11 mouse cellular contexts compared by ENCODE assay signal in the genomic region with DNA sequence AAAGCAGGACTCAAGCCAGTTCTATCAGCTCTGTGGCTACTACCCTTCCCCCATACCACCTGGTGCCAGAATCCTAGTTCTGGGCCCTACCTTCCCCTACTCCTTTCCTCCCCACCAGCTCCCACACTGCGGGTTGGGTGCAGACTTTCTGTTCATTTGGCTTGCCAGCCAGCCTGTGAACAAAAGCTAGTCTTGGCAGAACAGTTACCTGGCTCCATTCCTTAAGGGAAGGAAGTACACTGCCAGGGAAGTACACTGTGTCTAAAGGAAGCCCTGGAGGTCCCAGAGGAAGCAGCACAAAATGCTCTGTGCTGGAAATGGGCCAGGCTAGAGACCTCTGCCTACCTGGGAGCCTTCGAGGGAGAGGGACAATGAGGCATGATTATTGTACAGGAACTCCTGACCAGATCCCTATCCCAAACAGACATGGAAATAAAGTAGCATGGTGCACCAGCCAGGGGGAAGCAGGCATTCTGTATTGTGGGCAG. TPM values are rescaled to one million over a fixed set of nuclear protein-coding genes. Genes with fewer than 3 reads are reported as not detected.
DNase-seq lines count a peak whose midpoint lies in the region; ATAC-seq and TF ChIP-seq lines count a peak whose summit lies in the region.
"Had no signal": no experiment of that assay in that cellular context is flagged by ENCODE, and none has a peak within 500 bp of the region (broad histone marks: within the 10 kb centered on the region; RNA-seq: fewer than 3 reads in every experiment).

A gene (plus strand): TSS at position 438 of the 488 bp plus-strand sequence.

- 72% methylated on average over 2 of the region's 2 CpGs for WGBS in forebrain, embryonic 15.5 days
- WGBS in forebrain, embryonic 10.5 days, result 90% methylated on average over 2 of the region's 2 CpGs
- 72% methylated on average over 2 of the region's 2 CpGs for WGBS in stomach, postnatal 0 days
- WGBS in hindbrain, embryonic 11.5 days, result 85% methylated on average over 2 of the region's 2 CpGs

- no peak for TF ChIP-seq EP300 in stomach, postnatal 0 days (optimal IDR thresholded peaks at IDR 0.05)

- peak within 1 kb of the TSS; percentile 53; the same call in 1 of the 2 replicates for H3K27ac ChIP-seq in forebrain, embryonic 15.5 days (replicated peaks)
- no peak within 1 kb of the TSS for H3K27ac ChIP-seq in forebrain, embryonic 10.5 days
- H3K27ac ChIP-seq in stomach, postnatal 0 days (replicated peaks), result no peak within 1 kb of the TSS
- H3K27ac ChIP-seq in hindbrain, embryonic 11.5 days (ENCODE audit: low read depth, low read length), result no peak within 1 kb of the TSS
- H3K27ac ChIP-seq: hindbrain, embryonic 12.5 days had no signal

- DNase-seq in forebrain, embryonic 10.5 days (ENCODE audit: extremely low spot score, low spot score), result no peak
- peak; percentile 5 for DNase-seq in right cerebral cortex, adult 2 months (ENCODE audit: low spot score in 2 of 2)
- DNase-seq in right cerebral cortex, postnatal 4 days, result no peak
- peak; percentile 45 to 62 for DNase-seq in kidney, postnatal 36 days
- DNase-seq in stomach, postnatal 0 days (ENCODE audit: low spot score), result no peak
- DNase-seq in urinary bladder, adult 2 months (ENCODE audit: low spot score), result no peak
- no peak for DNase-seq in hindbrain, embryonic 11.5 days (ENCODE audit: low spot score)

- no peak within 1 kb of the TSS for H3K4me2 ChIP-seq in forebrain, embryonic 15.5 days (replicated peaks)
- H3K4me2 ChIP-seq in stomach, postnatal 0 days (replicated peaks; ENCODE audit: low read depth), result no peak within 1 kb of the TSS
- H3K4me2 ChIP-seq in hindbrain, embryonic 11.5 days (replicated peaks; ENCODE audit: low read depth, low read length), result no peak within 1 kb of the TSS
- H3K4me2 ChIP-seq: hindbrain, embryonic 12.5 days had no signal

- no peak within 1 kb of the TSS for H3K9ac ChIP-seq in forebrain, embryonic 15.5 days (replicated peaks)
- H3K9ac ChIP-seq in stomach, postnatal 0 days (ENCODE audit: low read length), result no peak within 1 kb of the TSS
- H3K9ac ChIP-seq in hindbrain, embryonic 11.5 days (ENCODE audit: low read depth, low read length), result no peak within 1 kb of the TSS
- H3K9ac ChIP-seq: hindbrain, embryonic 12.5 days had no signal

- H3K27me3 ChIP-seq in forebrain, embryonic 15.5 days, result no peaks in the 10 kb centered on the region
- H3K27me3 ChIP-seq in forebrain, embryonic 10.5 days (ENCODE audit: poor library complexity, severe bottlenecking), result no peaks in the 10 kb centered on the region
- H3K27me3 ChIP-seq in stomach, postnatal 0 days (ENCODE audit: control insufficient read depth, insufficient read depth, low read length), result no peaks in the 10 kb centered on the region
- H3K27me3 ChIP-seq in hindbrain, embryonic 11.5 days (ENCODE audit: control insufficient read depth, insufficient read depth, low read length), result no peaks in the 10 kb centered on the region
- H3K27me3 ChIP-seq: hindbrain, embryonic 12.5 days had no signal

- no peak for TF ChIP-seq CTCF in stomach, postnatal 0 days (IDR thresholded peaks at IDR 0.05; ENCODE audit: low read depth)

- peak; percentile 41; the same call in 1 of the 2 replicates for ATAC-seq in forebrain, embryonic 15.5 days (replicated peaks)
- peak; percentile 26; the same call in 1 of the 2 replicates for ATAC-seq in stomach, postnatal 0 days (ENCODE audit: low FRiP score, low TSS enrichment)
- ATAC-seq in hindbrain, embryonic 11.5 days (ENCODE audit: low FRiP score), result no peak

- H3K36me3 ChIP-seq in forebrain, embryonic 15.5 days, result no peaks in the 10 kb centered on the region
- H3K36me3 ChIP-seq in forebrain, embryonic 10.5 days (replicated peaks), result no peaks in the 10 kb centered on the region
- H3K36me3 ChIP-seq in stomach, postnatal 0 days (ENCODE audit: control insufficient read depth, insufficient read depth, low read length), result no peaks in the 10 kb centered on the region
- H3K36me3 ChIP-seq in hindbrain, embryonic 11.5 days (ENCODE audit: control insufficient read depth, insufficient read depth, low read length), result no peaks in the 10 kb centered on the region
- H3K36me3 ChIP-seq: hindbrain, embryonic 12.5 days had no signal

- H3K9me3 ChIP-seq in forebrain, embryonic 15.5 days, result no peaks in the 10 kb centered on the region
- no peaks in the 10 kb centered on the region for H3K9me3 ChIP-seq in forebrain, embryonic 10.5 days
- H3K9me3 ChIP-seq in stomach, postnatal 0 days (ENCODE audit: control insufficient read depth, low read length), result no peaks in the 10 kb centered on the region
- no peaks in the 10 kb centered on the region for H3K9me3 ChIP-seq in hindbrain, embryonic 11.5 days (ENCODE audit: control insufficient read depth, low read length)
- H3K9me3 ChIP-seq: hindbrain, embryonic 12.5 days had no signal

- no peak within 1 kb of the TSS for H3K4me3 ChIP-seq in forebrain, embryonic 15.5 days
- H3K4me3 ChIP-seq in forebrain, embryonic 10.5 days, result no peak within 1 kb of the TSS
- H3K4me3 ChIP-seq in stomach, postnatal 0 days (ENCODE audit: low read depth, low read length), result no peak within 1 kb of the TSS
- no peak within 1 kb of the TSS for H3K4me3 ChIP-seq in hindbrain, embryonic 11.5 days (ENCODE audit: low read depth, low read length)
- H3K4me3 ChIP-seq: hindbrain, embryonic 12.5 days had no signal

- H3K4me1 ChIP-seq in forebrain, embryonic 15.5 days, result peaks cover 3% of the 10 kb centered on the region; the same call in 1 of the 2 replicates
- no peaks in the 10 kb centered on the region for H3K4me1 ChIP-seq in forebrain, embryonic 10.5 days
- no peaks in the 10 kb centered on the region for H3K4me1 ChIP-seq in stomach, postnatal 0 days (replicated peaks; ENCODE audit: control insufficient read depth, insufficient read depth)
- no peaks in the 10 kb centered on the region for H3K4me1 ChIP-seq in hindbrain, embryonic 11.5 days (replicated peaks; ENCODE audit: control insufficient read depth, insufficient read depth, low read length)
- H3K4me1 ChIP-seq: hindbrain, embryonic 12.5 days had no signal

RNA-seq across cellular contexts. Expression of the gene that starts here (rescaled TPM):
- polyA plus RNA-seq in forebrain, embryonic 15.5 days (2015; fragmentation: Nextera tagmentation; extraction: Ambion mirVana), result 0.28 and 0.29 TPM in 2 replicates
- not detected in 2 replicates for polyA plus RNA-seq in forebrain, embryonic 10.5 days (2016; fragmentation: Nextera tagmentation; extraction: Ambion mirVana)
- 0.08 and 0.27 TPM in 2 replicates for polyA plus RNA-seq in stomach, postnatal 0 days (2015; fragmentation: Nextera tagmentation; extraction: Ambion mirVana)
- polyA plus RNA-seq in urinary bladder, adult 2 months (2012; rRNA removed), result 0.08 and 0.27 TPM in 2 replicates
- polyA plus RNA-seq in hindbrain, embryonic 11.5 days (2014; fragmentation: Nextera tagmentation; extraction: Ambion mirVana), result not detected in 2 replicates
- polyA plus RNA-seq: hindbrain, embryonic 12.5 days; lung, embryonic 16.5 days; small intestine, adult 2 months had no signal

Comparison
In these comparisons a context has a peak if more than half of its experiments do, and no peak if none do; other contexts are left out.
1. DNase-seq: peak in right cerebral cortex, adult 2 months (2 of 2) and kidney, postnatal 36 days (2 of 2); none in forebrain, embryonic 10.5 days (single experiment), right cerebral cortex, postnatal 4 days (single experiment), stomach, postnatal 0 days (single experiment), urinary bladder, adult 2 months (single experiment) and hindbrain, embryonic 11.5 days (single experiment).
2. Peak in ATAC-seq and H3K27ac ChIP-seq in forebrain, embryonic 15.5 days; RNA of the gene not detected or under 1 TPM.
3. Peak in ATAC-seq in stomach, postnatal 0 days; RNA of the gene not detected or under 1 TPM.